Mouse (Mus musculus) gastrocnemius, postnatal 4 days (tissue): ENCODE measurements around the gene Olfr419. TPM values are rescaled to one million over a fixed set of nuclear protein-coding genes. Genes with fewer than 3 reads are reported as not detected.

Experiments
- DNase-seq, 2 experiments: peaks; one replicate each; pipeline ENCODE4 v3.0.0; 2021 to 2022; ENCODE audit warnings: low spot score in 2 of 2, mixed read lengths in 2 of 2
- long read RNA-seq, 2 experiments: library from polyadenylated mRNA; stranded (forward); transcript quantifications; one replicate each; pipeline ENCODE4 v2.0.0; 2021
- total RNA-seq, 2 experiments: library from RNA; stranded (reverse); gene quantifications; 2 replicates each; pipeline ENCODE4 v1.2.3; 2021

Gene Olfr419
- total RNA-seq = not detected
- long read RNA-seq, experiment 1 = 0 reads
- long read RNA-seq, experiment 2 = 0 reads

- no peak for DNase-seq
These were observed at the start of gene Olfr419 for GRCm38 (mm10) chr1:174251961-174252360. Gene Olfr419 (minus strand): TSS chr1:174252061.

- no peak for DNase-seq
These were observed 18.8 kb upstream of the Olfr419 start for GRCm38 (mm10) chr1:174270643-174271042.

DNA sequence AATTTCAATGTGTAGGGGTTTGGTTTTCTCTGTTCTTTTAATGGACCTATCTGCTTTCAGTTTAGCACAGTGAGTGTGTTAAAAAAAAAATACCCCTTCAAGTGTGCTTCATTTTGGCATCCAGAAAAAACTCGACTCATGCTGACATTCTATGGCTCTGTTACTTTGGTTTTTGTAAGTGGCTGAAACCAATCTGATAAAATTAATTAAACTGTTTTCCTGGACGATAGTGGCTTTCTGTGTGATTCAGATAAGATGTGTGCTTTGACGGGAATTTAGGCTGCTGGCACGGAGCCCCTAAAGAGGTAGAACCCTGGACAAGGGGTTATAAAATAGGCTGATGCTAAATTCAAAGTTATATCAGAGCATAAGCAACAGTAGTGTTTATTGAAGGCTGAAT lies 17.3 kb upstream of the Olfr419 start:
- no peak for DNase-seq

DNA sequence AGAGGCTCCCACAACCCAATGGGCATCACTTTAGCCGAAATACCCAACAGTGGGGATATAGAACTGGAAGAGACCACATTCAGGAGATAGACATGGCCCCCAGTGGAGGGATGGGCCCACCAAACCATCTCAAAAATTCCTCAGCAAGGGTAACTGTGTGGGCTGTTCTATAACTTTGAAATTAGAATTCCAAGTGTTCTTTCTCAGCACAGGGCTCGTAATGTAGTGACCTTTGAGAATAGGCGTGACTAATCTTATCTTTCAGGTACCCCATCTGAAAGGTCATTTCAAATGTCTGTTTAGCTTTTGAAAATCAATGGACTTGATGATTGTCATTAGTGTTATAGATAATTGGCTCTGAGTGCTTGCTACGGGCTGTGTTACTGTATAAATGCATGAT lies 16.0 kb upstream of the Olfr419 start:
- no peak for DNase-seq

DNA sequence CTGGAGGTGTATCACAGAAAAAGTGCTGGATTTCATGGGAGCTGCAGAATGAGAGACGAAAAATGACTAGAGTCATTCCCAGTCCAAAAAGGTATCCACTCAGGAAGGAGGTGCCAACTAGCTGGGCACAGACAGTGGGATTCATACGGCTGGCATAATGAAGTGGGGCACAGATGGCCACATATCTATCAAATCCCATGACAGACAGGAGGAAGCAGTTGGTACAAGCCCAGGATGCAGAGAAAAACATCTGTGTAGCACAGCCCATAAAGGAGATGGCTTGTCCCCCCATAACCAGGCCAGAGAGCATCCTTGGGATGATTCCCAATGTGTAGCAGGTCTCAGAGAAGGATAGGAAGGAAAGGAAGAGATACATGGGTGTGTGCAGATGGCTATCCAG lies 1.5 kb downstream of the Olfr419 start:
- DNase-seq = no peak

- DNase-seq = no peak
These were observed 4.7 kb downstream of the Olfr419 start for GRCm38 (mm10) chr1:174247170-174247569.

- no peak for DNase-seq
These were observed 5.8 kb downstream of the Olfr419 start for GRCm38 (mm10) chr1:174246080-174246479.

DNA sequence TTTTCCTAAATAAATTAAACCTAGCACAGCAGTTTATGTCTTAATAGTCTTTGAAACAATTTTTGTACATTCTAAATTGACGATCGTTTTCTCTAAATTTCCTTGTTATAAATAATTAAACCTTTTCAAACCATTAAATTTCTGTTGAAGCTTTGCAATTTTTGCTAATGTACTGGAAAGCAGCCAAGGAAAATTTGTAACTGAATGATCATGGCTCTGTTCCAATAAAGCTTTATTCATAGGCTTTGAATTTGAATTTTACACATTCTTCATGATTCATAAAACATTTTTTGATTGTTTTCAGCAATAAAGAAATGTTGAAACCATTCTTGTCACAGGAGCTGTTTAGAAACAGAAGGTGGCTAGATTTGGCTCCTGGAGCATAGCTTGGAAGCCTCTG lies 7.2 kb downstream of the Olfr419 start:
- DNase-seq = no peak

DNA sequence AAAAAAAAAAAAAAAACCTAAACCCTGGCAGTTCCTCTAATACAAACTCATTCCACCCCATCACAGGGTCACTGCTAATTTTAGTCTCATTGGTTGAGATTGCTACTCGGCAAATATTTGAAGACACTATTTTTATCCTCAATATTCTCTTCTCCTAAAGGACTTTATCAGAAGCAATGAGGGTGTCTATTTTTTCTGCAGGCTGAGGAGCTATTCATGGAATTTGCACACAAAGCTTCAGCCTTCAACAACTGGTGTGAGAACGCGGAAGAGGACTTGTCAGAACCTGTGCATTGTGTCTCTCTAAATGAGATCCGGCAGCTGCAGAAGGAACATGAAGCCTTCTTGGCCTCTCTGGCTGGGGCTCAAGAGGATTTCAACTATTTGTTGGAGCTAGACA lies 11.9 kb downstream of the Olfr419 start:
- no peak for DNase-seq

- DNase-seq = no peak
These were observed 35.2 kb downstream of the Olfr419 start for GRCm38 (mm10) chr1:174216528-174217204.

GRCm38 (mm10) chr1:174215270-174216038 lies 36.4 kb downstream of the Olfr419 start:
- DNase-seq = no peak

DNA sequence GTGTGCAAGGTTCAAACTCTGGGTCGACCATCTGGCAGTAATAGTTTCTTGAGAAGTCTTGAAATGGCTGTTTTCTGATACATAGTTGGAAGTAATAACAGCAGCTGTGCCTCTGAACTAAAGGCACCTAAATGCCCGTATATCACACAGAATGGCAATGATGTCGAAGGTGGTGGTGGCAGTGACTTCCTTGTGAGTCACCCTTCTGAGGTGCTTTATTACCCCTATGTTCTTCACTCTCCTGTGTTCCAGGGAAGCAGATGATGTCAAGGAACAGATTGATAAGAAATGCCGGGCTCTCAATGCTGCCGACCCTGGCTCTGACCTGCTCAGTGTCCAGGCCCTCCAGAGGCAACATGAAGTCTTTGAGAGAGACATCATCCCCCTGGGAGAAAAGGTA lies 39.6 kb downstream of the Olfr419 start:
- no peak for DNase-seq

- DNase-seq = no peak
These were observed 47.2 kb downstream of the Olfr419 start for GRCm38 (mm10) chr1:174204699-174205098.

Other genes starting within 250 kb of the Olfr419 start
- 1 to 10 TPM; 1.3 to 1.7 TPM for gene Ifi205, start 220.3 kb downstream of the Olfr419 start, total RNA-seq
- gene Olfr433, start 211.4 kb downstream of the Olfr419 start, total RNA-seq = not detected
- not detected for gene Olfr432, start 202.9 kb downstream of the Olfr419 start, total RNA-seq
- gene Olfr430, start 185.5 kb downstream of the Olfr419 start, total RNA-seq = not detected
- not detected for gene Olfr429, start 167.7 kb downstream of the Olfr419 start, total RNA-seq
- not detected for gene Olfr427, start 155.2 kb downstream of the Olfr419 start, total RNA-seq
- gene Olfr231, start 130.9 kb downstream of the Olfr419 start, total RNA-seq = not detected
- not detected for gene Olfr424, start 120.5 kb downstream of the Olfr419 start, total RNA-seq
- gene Olfr420, start 96.4 kb downstream of the Olfr419 start, total RNA-seq = not detected
- gene Spta1, start 79.3 kb downstream of the Olfr419 start, total RNA-seq = under 1 TPM; 0.39 to 0.83 TPM
- gene Mptx1, start 78.5 kb upstream of the Olfr419 start, total RNA-seq = not detected
- not detected for gene Olfr417, start 113.1 kb upstream of the Olfr419 start, total RNA-seq
- gene Olfr248, start 139.0 kb upstream of the Olfr419 start, total RNA-seq = not detected
- gene Olfr414, start 172.0 kb upstream of the Olfr419 start, total RNA-seq = not detected
- not detected for gene Olfr220, start 190.0 kb upstream of the Olfr419 start, total RNA-seq
- 1 to 10 TPM; 1.9 TPM for gene Fmn2, start 249.8 kb upstream of the Olfr419 start, total RNA-seq